Mouse (Mus musculus) spleen, adult 2 months (tissue): ENCODE measurements around the gene Phf12. TPM values are rescaled to one million over a fixed set of nuclear protein-coding genes. Genes with fewer than 3 reads are reported as not detected.

Experiments used
- DNase-seq, 2 experiments: peaks; one replicate each; pipeline versions ENCODE4 v3.0.0 to v3.0.0-alpha.2; 2012 to 2021; ENCODE audit warnings: low spot score in 2 of 2, low read depth in 1 of 2
- H3K27ac ChIP-seq: fragments of 200-500 bp; 2 replicates; pipeline ENCODE4 v1.5.1; 2012; ENCODE audit warnings: low read length, inconsistent platforms; ENCODE audit not compliant: insufficient read depth
- H3K27me3 ChIP-seq: fragments of 200-500 bp; 2 replicates; pipeline ENCODE4 v1.6.1; 2012; ENCODE audit warnings: mild to moderate bottlenecking, moderate library complexity, low read length, inconsistent platforms; ENCODE audit not compliant: control insufficient read depth, insufficient read depth
- H3K36me3 ChIP-seq: fragments of 200-500 bp; 2 replicates; pipeline ENCODE4 v1.6.1; 2012; ENCODE audit warnings: mild to moderate bottlenecking, low read length, inconsistent platforms; ENCODE audit not compliant: control insufficient read depth, insufficient read depth
- H3K4me1 ChIP-seq: fragments of 200-500 bp; 2 replicates; pipeline ENCODE4 v1.6.1; 2011; ENCODE audit warnings: inconsistent platforms; ENCODE audit not compliant: control insufficient read depth, insufficient read depth, insufficient read length
- H3K4me3 ChIP-seq: fragments of 200-500 bp; 2 replicates; pipeline ENCODE4 v1.5.1; 2011; ENCODE audit warnings: mild to moderate bottlenecking, inconsistent platforms; ENCODE audit not compliant: insufficient read depth, insufficient read length; ENCODE audit errors: extremely low read depth
- CTCF ChIP-seq: fragments of 200-500 bp; IDR thresholded peaks from 2 replicates; pipeline ENCODE4 v1.5.1; 2011; ENCODE audit warnings: mild to moderate bottlenecking, inconsistent platforms; ENCODE audit not compliant: insufficient read depth, insufficient read length, insufficient replicate concordance; ENCODE audit errors: extremely low read depth
- POLR2A ChIP-seq: fragments of 200-500 bp; IDR thresholded peaks from 2 replicates; pipeline ENCODE4 v1.6.1; 2011; ENCODE audit warnings: low read depth, low read length, inconsistent platforms
- WGBS: fragments of 180-500 bp; shearing (Covaris S2); methylation state at CpG from one replicate; pipeline ENCODE4 v1.1.7; 2018; 5-methylcytosine and 5-hydroxymethylcytosine counted together
- polyA plus RNA-seq: library from polyadenylated mRNA; depleted of rRNA; stranded (reverse); fragments of >200 nt; gene quantifications from 2 replicates; pipeline ENCODE4 v1.2.3, GENCODE M21; 2012

Gene Phf12
- polyA plus RNA-seq, 1 experiment = 65.4 TPM

DNA sequence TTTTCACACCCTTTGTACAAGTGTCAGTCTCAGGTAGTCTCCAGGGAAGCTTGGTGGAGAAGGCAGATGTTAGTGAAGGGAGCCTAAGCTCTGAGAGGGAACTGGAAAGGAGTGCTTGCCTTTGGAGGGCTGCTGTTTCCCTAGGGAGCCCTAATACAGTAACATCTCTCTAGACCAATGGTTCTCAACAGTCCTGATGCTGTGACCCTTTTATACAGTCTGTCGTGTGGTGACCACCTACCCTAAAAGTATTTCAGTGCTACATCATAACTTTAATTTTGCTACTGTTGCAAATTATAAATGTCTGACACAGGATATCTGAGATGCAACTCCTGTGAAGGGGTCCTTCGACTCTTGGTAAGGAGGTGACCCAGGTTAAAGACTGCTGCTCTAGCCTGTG lies 48.0 kb downstream of the Phf12 start:
- H3K36me3 ChIP-seq = peaks cover 18% of the 10 kb centered on the region
- H3K4me3 ChIP-seq = no peak overlapping the region
- no peak for DNase-seq
- 80% methylated on average over 2 of the region's 2 CpGs for WGBS
- H3K4me1 ChIP-seq = peaks cover 5% of the 10 kb centered on the region
- TF ChIP-seq CTCF (no peak), POLR2A (no peak)
- H3K27me3 ChIP-seq = no peaks in the 10 kb centered on the region
- H3K27ac ChIP-seq = no peak overlapping the region

DNA sequence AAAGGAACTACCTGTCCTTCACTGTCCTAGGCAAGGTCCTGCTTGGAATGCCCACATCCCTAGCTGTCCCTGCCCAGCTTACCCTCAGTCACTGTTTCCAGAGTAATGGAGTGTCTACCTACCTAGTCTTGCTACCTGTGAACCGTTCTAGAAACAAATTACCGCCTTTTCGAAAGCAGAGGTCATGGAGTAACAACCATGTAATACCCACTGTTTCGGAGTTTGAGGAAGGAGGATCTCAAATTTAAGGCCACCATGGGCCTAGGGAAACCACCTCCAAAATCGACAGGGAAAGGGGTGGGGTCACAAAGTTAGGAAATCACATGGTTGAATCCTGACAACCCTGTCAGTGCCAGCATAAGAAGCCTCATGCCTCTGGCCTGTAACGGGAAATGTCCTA lies 48.8 kb downstream of the Phf12 start:
- 63% methylated on average over 6 of the region's 6 CpGs for WGBS
- Histone ChIP-seq H3K27me3 (no peaks in the 10 kb centered on the region), H3K36me3 (peaks cover 14% of the 10 kb centered on the region), H3K4me1 (peaks cover 5% of the 10 kb centered on the region), H3K27ac (no peak overlapping the region), H3K4me3 (no peak overlapping the region)
- DNase-seq = no peak
- no peak for TF ChIP-seq CTCF
- no peak for TF ChIP-seq POLR2A

- Histone ChIP-seq H3K4me3 (peak within 1 kb of the TSS; percentile 68), H3K4me1 (peaks cover 5% of the 10 kb centered on the region), H3K27me3 (no peaks in the 10 kb centered on the region), H3K36me3 (peaks cover 11% of the 10 kb centered on the region), H3K27ac (peak within 1 kb of the TSS; percentile 21; the same call in 1 of the 2 replicates)
- peak; percentile 47 to 82 for DNase-seq
- TF ChIP-seq CTCF = peak; percentile 75
- no peak for TF ChIP-seq POLR2A
- under 1% methylated on average over 96 of the region's 96 CpGs for WGBS
These were observed 49.6 kb downstream of the Phf12 start, which contains the start of gene Dhrs13 for GRCm38 (mm10) chr11:78031947-78032808. TSS of gene Dhrs13 (plus strand) at chr11:78032280.

- 26% methylated on average over 5 of the region's 5 CpGs for WGBS
- no peak for DNase-seq
- H3K36me3 ChIP-seq = peaks cover 9% of the 10 kb centered on the region
- peak overlapping the region; percentile 68 for H3K4me3 ChIP-seq
- H3K27me3 ChIP-seq = no peaks in the 10 kb centered on the region
- H3K27ac ChIP-seq = no peak overlapping the region
- peaks cover 5% of the 10 kb centered on the region for H3K4me1 ChIP-seq
- TF ChIP-seq POLR2A (no peak), CTCF (no peak)
These were observed 50.2 kb downstream of the Phf12 start for GRCm38 (mm10) chr11:78032809-78033195.

- no peak for TF ChIP-seq CTCF
- TF ChIP-seq POLR2A = no peak
- peaks cover 4% of the 10 kb centered on the region; the same call in 1 of the 2 replicates for H3K36me3 ChIP-seq
- H3K4me1 ChIP-seq = peaks cover 9% of the 10 kb centered on the region
- no peaks in the 10 kb centered on the region for H3K27me3 ChIP-seq
- no peak overlapping the region for H3K27ac ChIP-seq
- H3K4me3 ChIP-seq = no peak overlapping the region
- WGBS = 96% methylated on average over 23 of the region's 23 CpGs
- no peak for DNase-seq
These were observed 51.5 kb downstream of the Phf12 start for GRCm38 (mm10) chr11:78033931-78034617.

DNA sequence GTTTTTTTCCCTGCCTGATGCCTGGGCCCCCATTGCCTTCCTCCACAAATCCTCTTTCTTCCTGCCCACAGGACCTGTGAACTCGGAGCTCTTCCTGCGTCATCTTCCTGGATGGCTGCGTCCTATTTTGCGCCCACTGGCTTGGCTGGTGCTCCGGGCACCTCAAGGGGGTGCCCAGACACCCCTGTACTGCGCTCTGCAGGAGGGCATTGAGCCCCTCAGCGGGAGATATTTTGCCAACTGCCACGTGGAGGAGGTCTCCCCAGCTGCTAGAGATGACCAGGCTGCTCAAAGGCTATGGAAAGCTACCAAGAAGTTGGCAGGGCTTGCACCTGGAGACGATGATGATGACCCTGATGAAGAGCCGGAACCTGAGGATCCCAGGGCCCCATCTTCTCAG lies 54.2 kb downstream of the Phf12 start:
- TF ChIP-seq POLR2A = no peak
- TF ChIP-seq CTCF = no peak
- WGBS = 91% methylated on average over 10 of the region's 10 CpGs

More for the DNA sequence above, 54.2 kb downstream of the Phf12 start:
- H3K27me3 ChIP-seq = no peaks in the 10 kb centered on the region
- H3K4me3 ChIP-seq = no peak overlapping the region
- DNase-seq = no peak
- peaks cover 5% of the 10 kb centered on the region for H3K4me1 ChIP-seq
- no peaks in the 10 kb centered on the region for H3K36me3 ChIP-seq
- H3K27ac ChIP-seq = no peak overlapping the region
